Mouse (Mus musculus): Measurements from ENCODE around the gene Fam83e.

The Fam83e gene

GRCm38 (mm10) chr7:45720413-45721233, at the start of gene Fam83e:
TSS of gene Fam83e (plus strand) at chr7:45721212.
- DNase-seq (ENCODE audit: low spot score in 2 of 2) = no peak

GRCm38 (mm10) chr7:45677627-45678295, 43.3 kb upstream of the Fam83e start:
- DNase-seq (ENCODE audit: low spot score in 2 of 2) = no peak

- DNase-seq (ENCODE audit: low spot score in 2 of 2) = no peak
Measured at GRCm38 (mm10) chr7:45678513-45678912, 42.5 kb upstream of the Fam83e start.

GRCm38 (mm10) chr7:45679966-45680621, 40.9 kb upstream of the Fam83e start:
- DNase-seq (ENCODE audit: low spot score in 2 of 2) = no peak

- no peak for DNase-seq (ENCODE audit: low spot score in 2 of 2)
Measured at GRCm38 (mm10) chr7:45681046-45681736, 39.8 kb upstream of the Fam83e start.

- DNase-seq (ENCODE audit: low spot score in 2 of 2) = peak; percentile 73 to 80
Measured at GRCm38 (mm10) chr7:45682144-45683126, 38.6 kb upstream of the Fam83e start.

GRCm38 (mm10) chr7:45683396-45684050, 37.5 kb upstream of the Fam83e start, which contains the start of gene Ntn5:
TSS of gene Ntn5 (plus strand) at chr7:45684022.
- DNase-seq (ENCODE audit: low spot score in 2 of 2) = no peak

GRCm38 (mm10) chr7:45685811-45686210, 35.2 kb upstream of the Fam83e start:
- DNase-seq (ENCODE audit: low spot score in 2 of 2) = no peak

- DNase-seq (ENCODE audit: low spot score in 2 of 2) = no peak
Measured at GRCm38 (mm10) chr7:45686841-45687240, 34.2 kb upstream of the Fam83e start.

GRCm38 (mm10) chr7:45689099-45689498, 31.9 kb upstream of the Fam83e start:
- DNase-seq (ENCODE audit: low spot score in 2 of 2) = no peak

GRCm38 (mm10) chr7:45689800-45690199, 31.2 kb upstream of the Fam83e start:
- DNase-seq (ENCODE audit: low spot score in 2 of 2) = no peak

GRCm38 (mm10) chr7:45692364-45692763, 28.6 kb upstream of the Fam83e start:
- DNase-seq (ENCODE audit: low spot score in 2 of 2) = no peak

- no peak for DNase-seq (ENCODE audit: low spot score in 2 of 2)
Measured at GRCm38 (mm10) chr7:45693921-45694591, 27.0 kb upstream of the Fam83e start, which contains the start of gene Sec1. TSS of gene Sec1 (minus strand) at chr7:45694402.

GRCm38 (mm10) chr7:45695098-45695497, 25.9 kb upstream of the Fam83e start:
- no peak for DNase-seq (ENCODE audit: low spot score in 2 of 2)

- DNase-seq (ENCODE audit: low spot score in 2 of 2) = no peak
Measured at GRCm38 (mm10) chr7:45697894-45698293, 23.1 kb upstream of the Fam83e start.

GRCm38 (mm10) chr7:45699523-45700141, 21.4 kb upstream of the Fam83e start, which contains the start of gene Car11:
TSS of gene Car11 (plus strand) at chr7:45699843.
- DNase-seq (ENCODE audit: low spot score in 2 of 2) = no peak

GRCm38 (mm10) chr7:45700301-45701015, 20.6 kb upstream of the Fam83e start:
- DNase-seq (ENCODE audit: low spot score in 2 of 2) = peak; percentile 69 to 72

GRCm38 (mm10) chr7:45701072-45701471, 19.9 kb upstream of the Fam83e start:
- DNase-seq (ENCODE audit: low spot score in 2 of 2) = no peak
